Mouse (Mus musculus): ENCODE measurements around the gene Grxcr1.

The Grxcr1 gene

DNA sequence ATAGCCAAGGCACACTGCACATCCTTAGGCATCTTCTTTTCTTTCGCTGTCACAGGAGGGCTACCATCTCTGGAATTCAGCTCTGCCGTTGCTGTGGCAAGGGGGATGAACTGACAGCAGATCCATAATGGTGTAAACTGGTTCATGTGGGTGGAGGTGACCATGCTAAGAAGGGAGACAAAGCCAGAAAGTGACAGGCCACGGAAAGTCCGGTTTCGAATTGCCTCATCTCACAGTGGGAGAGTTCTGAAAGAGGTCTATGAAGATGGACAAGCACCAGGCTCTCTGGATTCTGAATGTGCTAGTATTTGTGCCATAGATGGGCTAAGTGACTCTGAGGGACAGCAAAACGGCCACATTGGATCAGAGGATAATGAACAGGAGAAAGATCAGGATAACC lies at the start of gene Grxcr1:
Gene Grxcr1 (plus strand): TSS at position 92 of the 400 bp plus-strand sequence.
- DNase-seq (ENCODE audit: low spot score) = no peak

DNA sequence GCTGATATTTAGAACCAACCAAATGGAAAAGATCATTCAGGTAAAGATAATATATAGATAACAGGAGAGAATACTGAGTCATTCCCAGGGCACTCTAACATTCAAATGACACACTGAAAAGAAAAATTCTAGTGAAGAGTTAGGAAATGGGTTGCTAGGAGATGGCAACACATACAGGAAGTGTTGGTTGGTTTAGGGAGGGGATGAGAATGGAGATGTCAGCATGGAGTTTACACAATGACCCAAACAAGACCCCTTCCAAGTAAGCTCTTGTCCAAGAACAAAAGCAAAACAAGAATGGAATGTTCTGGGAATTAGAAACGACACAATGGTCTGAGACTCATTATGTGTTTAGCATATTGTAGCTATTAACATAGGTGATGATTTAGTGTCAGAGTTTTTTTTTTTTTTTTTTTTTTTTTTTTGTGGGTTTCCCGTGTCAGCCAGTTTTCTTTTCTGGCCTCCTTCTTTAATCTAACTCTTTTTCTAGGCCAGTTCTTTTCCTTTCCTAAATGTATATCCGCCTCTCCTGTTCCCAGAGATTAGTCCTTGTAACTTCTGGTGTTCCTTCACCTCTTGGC lies 49.6 kb upstream of the Grxcr1 start:
- no peak for DNase-seq (ENCODE audit: low spot score)

DNA sequence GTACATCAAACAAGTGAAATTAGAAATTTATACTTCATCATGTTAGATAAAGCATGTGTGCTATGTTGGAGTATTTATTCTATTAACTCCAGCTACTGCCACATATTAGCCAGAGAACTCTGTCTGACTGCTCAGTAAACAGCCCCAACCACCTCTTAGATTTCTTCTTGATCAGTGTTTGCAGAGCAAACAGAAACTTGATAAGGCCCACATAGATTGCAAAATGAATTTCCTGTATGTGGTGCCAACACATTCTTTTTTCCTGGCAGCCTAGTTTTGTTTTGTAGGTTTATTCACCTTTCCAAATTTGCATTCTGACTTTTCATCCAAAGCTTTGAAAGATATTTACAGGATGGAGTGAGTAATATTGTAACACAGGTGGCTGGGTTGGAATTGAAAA lies 41.2 kb upstream of the Grxcr1 start:
- DNase-seq (ENCODE audit: low spot score) = no peak

DNA sequence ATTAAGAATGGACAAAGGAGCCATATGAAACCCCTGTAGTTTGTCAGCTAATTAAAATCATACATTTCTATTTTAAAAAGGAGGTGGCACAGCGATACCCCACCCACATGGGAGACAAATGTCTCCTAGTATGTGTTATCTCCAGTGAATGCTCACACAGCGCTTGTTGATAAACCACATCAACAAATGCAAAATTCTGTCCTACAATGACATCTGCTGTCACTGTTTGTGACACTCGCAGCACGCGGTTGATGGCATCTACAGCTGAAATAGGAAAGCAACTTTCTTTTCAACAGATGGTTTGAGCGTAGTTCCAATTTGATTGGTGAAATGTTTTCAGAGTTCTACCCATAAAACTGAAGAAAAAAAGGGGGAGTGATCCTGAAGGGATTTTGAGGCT lies 29.0 kb upstream of the Grxcr1 start:
- no peak for DNase-seq (ENCODE audit: low spot score)

DNA sequence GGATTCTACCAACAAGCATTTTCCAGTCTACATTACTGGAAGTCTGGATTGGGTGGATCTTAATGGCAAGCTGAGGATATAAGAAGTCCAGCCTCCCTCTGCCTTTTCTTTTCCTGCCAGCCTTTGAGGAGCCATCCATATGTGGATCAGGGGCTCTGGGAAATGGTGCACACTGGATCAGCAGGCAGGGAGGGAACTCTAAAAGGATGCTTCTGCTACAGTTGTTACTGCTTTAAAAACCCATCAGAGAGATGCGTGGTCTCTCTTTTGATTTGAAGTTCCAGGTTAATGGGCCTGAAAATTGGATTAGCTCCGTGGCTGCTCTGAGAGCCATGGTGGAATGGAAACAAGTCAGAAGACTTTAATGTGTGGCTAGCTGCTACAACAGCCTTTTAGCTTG lies 27.7 kb upstream of the Grxcr1 start:
- DNase-seq (ENCODE audit: low spot score) = no peak

DNA sequence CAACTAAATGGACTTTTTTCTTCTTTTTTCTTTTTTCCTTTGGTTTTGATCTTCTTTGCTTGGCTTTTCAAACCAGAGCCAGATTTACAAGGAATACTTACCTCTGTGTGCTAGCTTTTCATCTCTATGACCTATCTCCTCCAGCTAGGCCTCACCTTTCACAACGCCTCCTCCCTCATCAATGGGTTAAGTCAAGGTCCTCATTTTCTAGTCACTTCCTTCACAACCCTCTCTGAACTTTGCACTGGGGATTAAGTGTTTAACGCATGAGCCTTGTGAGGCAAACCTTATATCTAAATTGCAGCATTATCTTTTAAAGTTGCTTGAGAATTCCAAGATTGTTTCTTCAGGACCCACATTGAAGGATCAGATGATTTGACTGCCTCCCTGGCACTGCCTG lies 27.2 kb upstream of the Grxcr1 start:
- DNase-seq (ENCODE audit: low spot score) = no peak

DNA sequence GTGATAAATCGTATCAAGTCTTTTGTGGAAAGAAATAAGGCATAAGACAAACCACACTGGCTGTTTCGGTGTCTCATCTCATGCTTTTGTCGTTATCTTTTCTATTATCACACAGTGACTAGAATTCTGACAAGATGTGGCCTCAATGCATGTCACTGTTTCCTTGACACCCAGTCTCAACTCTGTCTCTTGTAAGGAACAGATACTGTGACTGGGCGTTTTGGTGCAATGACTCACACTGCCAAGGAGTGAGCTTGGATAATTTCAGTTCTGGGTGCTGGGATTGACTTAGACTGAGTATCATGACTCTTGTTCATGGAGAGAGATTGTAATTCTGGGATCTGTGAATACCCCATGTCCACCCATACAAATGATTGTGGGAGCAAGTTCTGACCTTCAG lies 24.6 kb upstream of the Grxcr1 start:
- no peak for DNase-seq (ENCODE audit: low spot score)

DNA sequence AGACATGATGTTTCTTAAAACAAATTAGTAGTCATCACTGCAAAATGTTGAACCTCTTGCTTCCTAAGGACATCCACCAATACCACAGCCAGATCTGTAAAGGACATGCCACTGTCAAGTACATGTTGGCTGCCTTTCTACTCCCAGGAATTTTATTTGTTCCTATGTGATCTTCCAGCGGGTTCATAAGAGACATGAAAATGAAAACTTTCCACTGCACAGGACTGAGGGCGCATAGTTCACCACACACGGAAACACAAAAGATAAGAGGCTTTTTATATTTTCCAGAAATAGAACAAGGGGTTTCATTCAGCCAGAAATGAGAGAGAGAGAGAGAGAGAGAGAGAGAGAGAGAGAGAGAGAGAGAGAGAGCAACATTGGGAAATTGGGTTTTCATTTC lies 20.1 kb upstream of the Grxcr1 start:
- no peak for DNase-seq (ENCODE audit: low spot score)

DNA sequence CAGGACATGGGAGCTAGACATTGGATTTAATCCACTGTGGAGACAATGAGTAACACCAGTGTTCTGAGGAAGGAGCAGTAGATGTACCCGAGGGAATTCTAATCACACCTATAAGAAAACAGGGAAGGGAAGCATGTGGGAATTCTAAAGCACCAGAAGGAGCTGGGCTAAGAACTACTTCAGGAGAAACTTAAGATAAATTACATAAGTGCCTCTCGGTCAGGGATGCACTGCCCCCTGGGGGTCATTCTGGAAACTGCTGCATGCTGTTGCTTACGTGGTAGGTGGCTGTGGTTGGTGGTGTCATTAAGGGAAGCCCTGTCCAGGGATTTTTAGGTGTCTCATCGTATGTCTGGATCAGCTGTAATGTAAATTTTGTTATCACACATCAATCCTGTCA lies 19.0 kb upstream of the Grxcr1 start:
- peak; percentile 62 for DNase-seq (ENCODE audit: low spot score)

DNA sequence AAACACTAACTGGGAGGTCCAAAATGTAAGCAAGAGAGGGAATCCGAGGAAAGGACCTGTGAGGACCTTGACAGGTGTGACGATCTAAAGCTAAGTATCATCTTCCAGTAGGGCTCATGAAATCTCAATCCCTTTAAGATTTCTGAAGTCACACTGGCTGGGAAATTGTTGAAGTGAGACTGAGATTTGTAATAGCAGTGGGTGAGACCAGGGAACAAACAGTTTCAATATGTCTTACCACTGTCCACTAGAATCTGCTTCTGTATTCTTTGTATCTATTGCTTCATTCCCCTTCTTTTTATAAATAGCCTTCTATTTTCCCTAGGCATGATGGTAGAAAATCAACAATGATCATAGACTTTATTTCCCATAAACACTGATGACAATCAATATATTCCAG lies 10.8 kb upstream of the Grxcr1 start:
- no peak for DNase-seq (ENCODE audit: low spot score)

DNA sequence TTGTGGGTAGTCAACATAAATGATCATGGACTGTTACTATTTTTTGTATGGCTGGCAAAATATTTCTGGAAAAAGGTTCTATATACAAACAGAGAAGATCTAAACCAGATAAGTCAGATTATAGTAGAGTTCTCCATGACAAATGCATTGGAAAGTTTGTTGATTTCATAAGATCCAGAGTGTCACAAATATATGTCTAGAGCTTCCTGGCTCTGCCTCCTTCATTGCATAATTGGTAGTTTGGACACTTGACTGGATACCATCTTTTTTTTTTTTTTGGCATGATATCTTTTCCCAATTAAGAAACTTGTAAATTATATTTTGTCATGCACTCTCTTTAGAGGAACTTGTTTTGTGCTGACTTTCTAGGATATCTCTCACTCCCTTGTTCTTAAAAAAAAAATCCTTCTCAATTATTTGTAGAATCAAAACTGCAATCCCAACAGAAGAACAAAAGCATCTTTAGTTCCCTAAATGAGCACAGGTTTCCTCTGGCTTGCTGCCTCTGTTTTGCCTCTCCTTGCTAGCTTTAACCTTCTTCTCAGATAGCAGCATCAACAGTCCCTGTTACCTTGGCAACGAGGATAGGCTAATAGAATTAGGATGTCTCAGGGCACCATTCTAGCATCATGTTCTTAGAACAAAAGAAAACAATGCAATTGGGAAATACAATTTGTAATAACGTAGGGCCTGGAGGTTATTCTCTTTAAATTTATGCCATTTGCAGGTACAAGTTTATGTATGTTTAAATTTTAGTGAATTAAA lies 4.8 kb upstream of the Grxcr1 start:
- DNase-seq (ENCODE audit: low spot score) = no peak

DNA sequence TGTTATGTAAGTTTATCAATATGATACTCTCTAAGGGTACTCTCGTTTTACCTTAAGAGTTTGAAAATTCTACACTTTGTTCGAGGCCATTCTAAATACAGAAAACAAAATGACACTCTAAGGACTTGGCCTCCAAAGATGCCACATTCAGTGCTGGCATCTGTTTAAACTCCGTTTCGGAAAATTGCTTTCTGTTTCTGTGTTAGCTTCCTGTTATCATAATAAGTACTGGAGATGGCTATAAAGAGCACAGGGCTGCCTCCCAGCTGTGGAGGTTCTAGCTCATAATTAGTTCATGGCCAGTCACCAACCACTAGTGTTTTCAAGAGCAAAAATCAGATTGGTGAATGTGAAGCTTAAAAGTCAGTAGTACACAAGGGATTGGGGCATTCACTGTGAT lies 4.2 kb upstream of the Grxcr1 start:
- DNase-seq (ENCODE audit: low spot score) = no peak

DNA sequence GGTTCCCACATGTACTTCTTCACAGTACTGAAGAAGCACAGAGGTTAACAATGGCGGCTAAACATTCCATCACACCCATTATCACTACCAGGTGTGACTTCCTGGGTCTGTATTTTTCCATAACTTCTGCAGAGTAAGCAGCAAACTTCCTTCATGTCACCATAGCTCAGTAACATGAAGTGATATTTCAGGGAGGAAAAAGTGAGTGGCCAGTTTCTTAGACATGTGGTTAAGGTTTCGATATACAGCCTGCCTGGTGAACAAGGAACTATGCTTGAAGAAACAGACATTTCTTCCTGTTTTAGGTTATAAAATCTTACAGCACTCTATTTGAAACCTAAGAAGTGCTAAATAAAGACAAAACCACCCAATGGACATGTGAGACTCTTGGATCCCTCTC lies 1.7 kb downstream of the Grxcr1 start:
- DNase-seq (ENCODE audit: low spot score) = no peak

DNA sequence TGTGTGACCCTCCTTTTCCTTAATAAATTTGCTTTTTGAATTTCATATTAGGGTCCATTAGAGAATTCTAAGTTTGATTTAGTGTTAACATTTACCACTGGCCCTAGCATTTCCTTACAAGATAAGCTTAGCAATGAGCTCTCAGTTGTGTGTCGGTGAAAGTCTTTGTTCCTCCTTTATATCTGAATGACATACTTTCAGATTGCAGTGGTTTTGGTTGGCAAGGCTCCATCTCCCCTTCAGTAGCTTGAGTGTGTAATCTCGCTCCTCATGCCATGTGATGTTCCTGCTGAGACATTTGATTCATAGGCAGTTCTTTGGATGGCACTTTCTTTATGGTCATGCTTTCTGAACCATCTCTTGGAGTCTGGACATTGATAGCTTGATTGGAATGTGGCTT lies 7.4 kb downstream of the Grxcr1 start:
- no peak for DNase-seq (ENCODE audit: low spot score)

DNA sequence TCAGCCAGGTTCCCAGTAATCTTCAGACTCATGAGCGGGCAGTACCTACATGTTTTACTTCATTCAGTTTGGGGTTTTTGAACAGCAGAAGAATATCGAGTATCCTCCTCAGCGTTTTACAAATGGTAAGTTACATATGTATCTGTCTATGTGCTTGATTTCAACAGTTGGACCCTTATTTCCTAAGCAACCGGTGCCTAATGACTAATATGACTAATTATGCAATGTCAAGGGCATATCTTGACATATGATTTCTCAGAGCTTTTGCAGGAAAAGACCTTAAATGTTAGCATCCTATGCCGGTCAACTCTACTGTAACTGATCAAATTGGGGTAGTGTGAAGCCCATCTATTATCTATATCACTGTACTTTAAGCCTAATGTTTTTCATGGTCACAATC lies 11.7 kb downstream of the Grxcr1 start:
- DNase-seq (ENCODE audit: low spot score) = no peak

DNA sequence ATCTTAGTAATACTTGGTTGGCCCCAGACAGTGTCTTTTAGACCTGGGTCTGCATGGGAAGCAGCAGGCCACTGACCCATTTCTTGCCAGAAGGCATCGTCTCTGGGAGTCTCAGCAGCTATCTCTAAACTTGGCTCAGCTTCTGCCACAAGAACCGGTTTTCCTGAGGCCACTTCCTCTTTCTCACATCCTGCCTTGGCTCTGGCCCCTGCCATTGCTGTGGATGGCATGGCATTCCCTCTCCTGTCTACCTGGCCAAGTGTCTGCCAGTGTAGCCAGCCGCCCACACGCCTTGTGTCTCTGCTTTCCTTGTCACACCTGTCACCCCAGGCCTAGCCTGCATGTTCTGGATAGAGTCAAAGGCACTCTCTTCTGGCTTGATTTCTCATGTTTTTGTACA lies 17.1 kb downstream of the Grxcr1 start:
- DNase-seq (ENCODE audit: low spot score) = no peak

DNA sequence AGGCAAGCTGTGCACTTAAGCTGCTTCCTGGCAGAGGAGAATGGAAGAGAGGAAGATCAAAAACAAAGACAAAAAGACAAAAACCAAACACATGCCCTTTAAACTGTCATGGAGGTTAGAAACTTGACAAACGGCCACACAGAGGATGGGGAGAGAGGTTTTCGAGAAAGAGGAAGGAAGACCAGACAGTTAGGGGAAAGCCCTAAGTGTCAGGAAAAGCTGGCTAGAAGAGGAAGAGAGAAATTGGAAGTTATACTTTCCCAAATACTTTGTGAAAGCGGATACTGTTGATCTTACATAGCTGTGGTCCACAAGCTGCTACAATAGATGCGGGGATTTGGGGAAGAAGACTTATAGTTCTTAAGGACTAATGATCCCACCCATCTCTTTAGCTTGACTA lies 17.9 kb downstream of the Grxcr1 start:
- no peak for DNase-seq (ENCODE audit: low spot score)

DNA sequence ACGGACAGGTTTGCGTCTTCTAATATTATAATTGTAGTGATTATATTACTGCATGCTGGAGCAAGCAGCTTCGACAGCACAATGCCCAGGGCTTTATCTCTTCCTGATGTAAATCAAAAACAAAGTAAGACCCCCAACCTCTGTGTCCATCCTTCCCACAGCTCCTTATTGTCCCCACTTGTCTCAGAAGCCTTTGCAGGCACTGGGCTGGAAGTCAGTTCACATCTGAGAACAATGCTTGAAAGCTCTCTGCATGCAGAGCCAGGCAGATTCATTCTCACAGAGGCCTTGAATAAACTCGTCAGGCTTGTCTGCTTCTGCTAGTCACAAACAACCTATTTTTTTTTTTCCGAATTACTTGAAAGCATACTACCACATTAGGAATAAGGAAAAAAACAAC lies 19.5 kb downstream of the Grxcr1 start:
- no peak for DNase-seq (ENCODE audit: low spot score)

DNA sequence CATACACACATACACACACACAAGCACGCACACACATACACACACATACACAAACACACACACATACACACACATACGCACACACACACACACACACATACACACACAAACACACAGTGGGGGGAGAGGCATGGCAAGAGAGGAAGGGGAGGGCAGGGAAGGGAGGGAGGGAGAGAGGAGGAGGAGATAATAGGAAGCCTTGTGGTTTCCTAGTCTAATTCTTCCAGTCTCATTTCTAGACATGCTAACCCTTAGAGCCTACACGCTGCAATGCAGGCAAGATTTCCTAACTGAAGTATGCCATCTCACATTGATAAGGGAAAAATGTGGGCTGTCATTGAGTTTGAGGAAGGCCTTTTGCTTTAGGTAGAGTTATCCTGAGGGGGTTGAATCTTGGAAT lies 25.9 kb downstream of the Grxcr1 start:
- DNase-seq (ENCODE audit: low spot score) = no peak

DNA sequence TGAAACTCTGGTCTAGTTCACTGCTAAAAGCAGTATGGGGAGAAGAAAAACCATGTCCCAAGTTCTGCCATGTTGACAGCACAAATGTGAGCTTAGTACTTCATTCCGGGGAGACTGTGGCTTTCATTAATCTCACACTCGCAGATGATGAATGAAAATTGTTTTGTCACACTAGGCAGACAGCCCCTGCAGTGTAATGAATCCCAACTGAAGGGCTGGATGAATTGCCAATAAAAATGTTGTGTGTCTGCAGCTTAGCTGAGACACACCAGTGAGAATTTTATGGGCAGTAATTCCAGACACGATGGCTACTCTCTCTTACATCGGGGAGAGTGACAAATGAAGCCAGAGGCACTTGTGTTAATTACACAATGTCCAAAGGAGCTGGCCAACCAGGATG lies 37.1 kb downstream of the Grxcr1 start:
- no peak for DNase-seq (ENCODE audit: low spot score)

DNA sequence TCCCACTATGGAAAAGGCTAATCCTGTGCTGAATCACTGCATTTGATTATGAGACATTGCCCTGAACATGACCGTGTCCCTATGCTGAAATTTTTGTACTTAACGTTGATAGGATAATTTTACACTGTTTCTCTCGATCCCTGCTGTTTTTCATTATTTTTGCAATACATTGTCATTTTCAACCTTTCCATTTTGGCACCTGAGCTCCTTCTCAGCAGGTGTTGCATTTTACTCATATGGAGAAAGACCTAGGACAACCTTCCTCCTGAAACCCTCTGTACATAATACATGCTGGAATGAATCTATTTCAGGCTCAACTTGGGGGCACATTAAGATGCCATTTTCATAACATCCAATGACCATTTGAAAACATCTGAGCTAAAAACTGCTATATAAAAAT lies 38.7 kb downstream of the Grxcr1 start:
- DNase-seq (ENCODE audit: low spot score) = no peak

DNA sequence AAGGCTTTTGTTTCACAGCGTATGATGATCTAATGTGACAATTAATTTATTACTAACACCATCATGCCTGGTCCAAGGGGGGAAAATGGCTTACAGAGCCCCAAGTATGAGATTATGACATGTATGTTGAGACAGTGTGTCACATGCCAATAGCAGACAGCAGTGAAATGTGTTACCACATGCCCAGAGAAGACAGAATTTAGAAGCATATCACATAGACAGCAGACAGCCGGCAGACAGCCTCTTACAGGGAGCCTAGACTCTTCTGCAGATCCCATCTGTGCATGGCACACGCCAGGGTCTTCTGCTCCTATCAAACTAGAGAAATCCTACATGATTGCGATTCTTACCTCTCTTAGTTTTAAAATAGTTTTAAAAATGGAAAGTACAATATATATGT lies 40.2 kb downstream of the Grxcr1 start:
- DNase-seq (ENCODE audit: low spot score) = no peak

DNA sequence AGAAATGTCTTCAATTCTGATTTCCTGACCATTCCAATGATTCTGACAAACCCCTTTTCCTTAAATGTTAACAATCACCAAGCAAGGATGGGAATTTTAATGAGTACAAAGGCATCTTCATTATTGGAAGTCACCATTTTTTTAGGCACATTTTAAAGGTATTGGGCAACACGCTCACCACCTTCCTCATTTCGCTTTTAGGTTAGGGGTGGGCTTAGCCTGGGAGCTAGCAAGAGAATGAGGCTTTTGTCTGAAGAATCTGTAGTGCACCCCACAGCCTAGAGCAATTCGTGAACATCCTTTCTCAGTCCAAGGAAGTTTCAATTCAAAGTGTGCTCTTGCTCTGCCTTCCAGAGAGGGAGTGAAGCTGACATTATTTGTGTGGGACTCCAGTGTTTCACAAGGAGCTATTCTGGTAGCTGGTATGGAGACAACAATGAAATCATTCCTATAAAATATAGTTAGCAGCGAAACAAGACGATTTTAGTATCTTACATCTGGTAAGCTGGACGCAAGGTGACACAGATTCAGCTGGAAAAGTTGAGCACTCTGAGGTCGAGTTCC lies 55.0 kb downstream of the Grxcr1 start:
- DNase-seq (ENCODE audit: low spot score) = no peak

DNA sequence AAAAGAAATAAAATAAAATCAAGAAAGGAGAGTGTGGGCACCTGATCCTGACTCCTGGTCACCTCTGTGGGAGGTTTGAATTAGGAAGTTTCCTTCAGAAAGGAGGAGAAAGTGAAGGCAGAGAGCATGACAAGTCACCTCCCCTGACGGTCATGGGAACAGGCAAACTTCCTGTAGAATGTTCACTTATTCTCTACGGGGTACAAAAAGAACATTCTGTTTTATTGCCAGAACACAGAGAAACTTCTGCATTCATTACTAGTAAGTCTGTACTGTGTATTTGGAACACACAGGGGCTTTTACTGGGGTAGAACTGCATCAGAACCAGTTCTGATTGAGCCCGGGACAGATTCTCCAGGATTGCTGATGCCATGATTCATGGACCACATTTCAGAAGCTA lies 55.5 kb downstream of the Grxcr1 start:
- no peak for DNase-seq (ENCODE audit: low spot score)
